8 mouse cellular contexts compared by ENCODE assay signal in the genomic region with DNA sequence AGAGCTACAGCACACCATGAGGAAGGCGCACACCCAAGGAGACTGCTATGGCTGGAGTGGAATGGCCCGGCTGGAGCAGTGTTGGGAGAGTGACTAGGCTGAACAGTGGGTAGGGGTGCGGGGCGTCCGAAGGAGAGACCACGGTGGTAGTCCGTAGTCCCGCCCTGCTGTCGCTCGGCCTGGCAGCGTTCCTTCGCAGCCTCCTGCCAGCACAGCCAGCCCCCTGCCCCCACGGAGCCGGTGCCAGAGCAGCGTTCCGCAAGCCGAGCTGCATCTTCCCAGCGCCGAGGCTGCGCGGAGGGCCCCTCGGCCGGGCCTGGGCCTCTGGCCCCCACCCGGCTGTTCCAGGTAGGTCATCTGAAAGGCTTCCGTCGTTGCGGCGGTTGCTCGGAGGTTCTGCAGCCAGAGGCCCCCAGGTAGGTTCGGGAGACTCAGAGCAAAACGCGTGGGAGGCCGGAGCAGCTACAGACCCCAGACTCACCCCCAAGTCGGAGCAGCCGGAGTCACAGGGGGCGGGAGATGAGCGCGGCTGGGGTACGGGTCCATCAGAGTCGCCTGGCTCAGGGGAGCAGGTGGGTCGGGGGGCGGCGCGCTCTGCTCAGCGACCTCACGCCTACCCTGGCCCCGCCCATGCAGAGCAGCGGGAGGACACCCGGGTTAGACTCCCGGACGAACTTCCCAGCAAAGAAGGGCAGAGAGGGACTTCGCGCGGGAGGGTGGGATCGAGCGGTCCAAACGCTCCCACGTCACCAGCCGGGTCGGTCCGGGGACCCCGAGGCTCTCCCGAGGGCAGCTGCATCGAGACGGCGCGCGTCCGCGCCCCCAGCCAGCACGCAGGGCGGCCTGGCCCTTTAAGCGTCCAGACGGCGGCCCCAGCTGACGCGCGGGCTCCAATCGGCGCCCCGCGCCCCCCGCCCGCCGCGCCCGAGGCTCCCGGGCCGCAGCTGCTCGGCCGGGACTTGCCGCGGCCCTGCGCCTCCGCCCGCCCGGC. TPM values are rescaled to one million over a fixed set of nuclear protein-coding genes. Genes with fewer than 3 reads are reported as not detected.
DNase-seq lines count a peak whose midpoint lies in the region; ATAC-seq lines count a peak whose summit lies in the region.

Gene Zfp651, plus strand, starts transcription at position 240 of the 991 bp plus-strand sequence.

- intact Hi-C loops in left cerebral cortex, postnatal 36 days (cut with DNase I), result loop anchor here (5.0 kb wide), 1 partner anchor 68 kb away; no protein-coding TSS in a partner anchor

- DNase-seq in thymus, postnatal 4 days, result peak; percentile 56
- DNase-seq in thymus, postnatal 10 days (ENCODE audit: low spot score in 2 of 2), result no peak
- DNase-seq in embryo, embryonic 11 days, result peak; percentile 92
- DNase-seq in gonadal fat pad, adult 2 months (ENCODE audit: low read depth), result no peak
- DNase-seq in left cerebral cortex, postnatal 36 days (ENCODE audit: low spot score in 2 of 2), result peak; percentile 80 to 82
- peak; percentile 82 for DNase-seq in testis, postnatal 10 days (ENCODE audit: low spot score)

- H3K27me3 ChIP-seq in intestine, embryonic 16.5 days (replicated peaks; ENCODE audit: control insufficient read depth, insufficient read depth, low read length), result no peaks in the 10 kb centered on the region
- H3K27me3 ChIP-seq in midbrain, embryonic 12.5 days, result no peaks in the 10 kb centered on the region

- peaks cover 9% of the 10 kb centered on the region for H3K36me3 ChIP-seq in intestine, embryonic 16.5 days (ENCODE audit: control insufficient read depth, insufficient read depth, low read length)
- H3K36me3 ChIP-seq in midbrain, embryonic 12.5 days, result peaks cover 46% of the 10 kb centered on the region

- under 1% methylated on average over 79 of the region's 97 CpGs for WGBS in intestine, embryonic 16.5 days
- under 1% methylated on average over 89 of the region's 97 CpGs for WGBS in midbrain, embryonic 12.5 days

- H3K9me3 ChIP-seq in intestine, embryonic 16.5 days (ENCODE audit: control insufficient read depth, low read length), result no peaks in the 10 kb centered on the region
- H3K9me3 ChIP-seq in midbrain, embryonic 12.5 days, result no peaks in the 10 kb centered on the region

- ATAC-seq in intestine, embryonic 16.5 days, result peak; percentile 81
- peak; percentile 84 for ATAC-seq in midbrain, embryonic 12.5 days (ENCODE audit: low FRiP score, low read depth)

- H3K4me1 ChIP-seq in intestine, embryonic 16.5 days (ENCODE audit: control insufficient read depth, insufficient read depth, low read length), result peaks cover 31% of the 10 kb centered on the region
- peaks cover 32% of the 10 kb centered on the region for H3K4me1 ChIP-seq in midbrain, embryonic 12.5 days

- H3K4me2 ChIP-seq in intestine, embryonic 16.5 days (ENCODE audit: low read depth, low read length), result peak within 1 kb of the TSS; percentile 97
- peak within 1 kb of the TSS; percentile 90 for H3K4me2 ChIP-seq in midbrain, embryonic 12.5 days (replicated peaks)

- peak within 1 kb of the TSS; percentile 92 for H3K9ac ChIP-seq in intestine, embryonic 16.5 days (ENCODE audit: low read depth, low read length)
- H3K9ac ChIP-seq in midbrain, embryonic 12.5 days (replicated peaks), result peak within 1 kb of the TSS; percentile 84

- peak within 1 kb of the TSS; percentile 81 for H3K4me3 ChIP-seq in intestine, embryonic 16.5 days (ENCODE audit: low read length)
- H3K4me3 ChIP-seq in midbrain, embryonic 12.5 days, result peak within 1 kb of the TSS; percentile 85

- peak within 1 kb of the TSS; percentile 92 for H3K27ac ChIP-seq in intestine, embryonic 16.5 days (ENCODE audit: low read length)
- H3K27ac ChIP-seq in midbrain, embryonic 12.5 days (replicated peaks), result peak within 1 kb of the TSS; percentile 90

RNA-seq across cellular contexts. Expression of gene Zfp651, which starts in this region (rescaled TPM):
- polyA plus RNA-seq in gonadal fat pad, adult 2 months (2012; rRNA removed), result 30.8 and 31.9 TPM in 2 replicates
- 4.0 and 4.8 TPM in 2 replicates for polyA plus RNA-seq in intestine, embryonic 16.5 days (2015; fragmentation: Nextera tagmentation; extraction: Ambion mirVana)
- 100 to 1,000 TPM; 111 to 112 TPM for total RNA-seq in left cerebral cortex, postnatal 36 days (2021)
- polyA plus RNA-seq in midbrain, embryonic 12.5 days (2016; fragmentation: Nextera tagmentation; extraction: Ambion mirVana), result 10.9 and 13.3 TPM in 2 replicates

Comparison
In these comparisons a context has a peak if more than half of its experiments do, and no peak if none do; other contexts are left out.
1. DNase-seq: peak in thymus, postnatal 4 days (single experiment), embryo, embryonic 11 days (single experiment), left cerebral cortex, postnatal 36 days (2 of 2) and testis, postnatal 10 days (single experiment); none in thymus, postnatal 10 days (0 of 2) and gonadal fat pad, adult 2 months (single experiment).